Mouse (Mus musculus) cerebellum, postnatal 10 days (tissue): ENCODE data around the gene Pkn1.
A peak's percentile ranks its signal among the peaks of the same experiment; 100 is the strongest.

Experiments used
- DNase-seq, 2 experiments: peaks; one replicate each; pipeline ENCODE4 v3.0.0; 2021; ENCODE audit warnings: mixed read lengths in 2 of 2

Pkn1 gene

GRCm38 (mm10) chr8:83652030-83652743 is 46.8 kb downstream of the Pkn1 start, which contains the start of gene Gipc1:
Gene Gipc1 (plus strand): TSS chr8:83652677.
- peak; percentile 96 to 98 for DNase-seq

- DNase-seq = no peak
Observed at GRCm38 (mm10) chr8:83649699-83650098, 49.3 kb downstream of the Pkn1 start.

- no peak for DNase-seq
Observed at GRCm38 (mm10) chr8:83648031-83648430, 50.9 kb downstream of the Pkn1 start.

DNA sequence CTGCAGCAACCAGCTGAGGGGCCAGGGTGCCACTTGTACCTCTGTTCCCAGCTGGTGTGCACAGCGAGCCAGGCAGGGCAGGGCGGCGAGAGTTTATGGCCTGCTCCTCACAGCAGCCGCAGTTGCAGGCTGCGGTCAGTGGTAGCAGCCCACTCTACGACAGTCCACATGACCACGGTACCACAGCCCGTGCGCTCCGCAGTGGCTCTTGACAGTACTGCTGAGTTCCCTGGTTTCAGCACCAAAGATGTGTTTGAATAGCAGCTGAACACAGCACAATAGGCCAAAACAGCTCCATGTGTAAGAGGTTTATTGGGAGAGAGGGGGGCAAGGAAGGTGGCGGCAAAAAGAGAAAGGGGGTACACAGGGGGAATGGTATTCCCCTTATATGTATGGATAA is 51.5 kb downstream of the Pkn1 start:
- DNase-seq = no peak

GRCm38 (mm10) chr8:83639649-83640048 is 59.3 kb downstream of the Pkn1 start:
- no peak for DNase-seq

DNA sequence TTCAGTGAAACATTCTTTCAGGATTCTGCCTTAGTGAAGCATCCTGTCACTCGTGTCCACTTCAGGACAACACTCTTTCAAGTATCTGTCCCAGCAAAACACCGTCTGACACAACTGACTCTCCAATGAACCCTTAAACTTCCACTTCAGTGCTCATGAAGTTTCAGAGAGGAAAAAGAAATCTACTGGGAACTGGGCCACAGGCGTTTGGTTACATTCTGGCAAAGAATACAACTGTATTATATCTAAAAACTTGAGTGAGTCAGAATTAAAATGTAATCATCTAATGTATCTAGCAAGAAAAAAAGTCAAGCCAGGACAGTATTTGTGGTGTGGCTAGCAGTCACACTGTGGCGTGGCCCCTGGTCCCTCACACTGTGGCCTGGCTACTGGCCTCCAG is 60.1 kb downstream of the Pkn1 start:
- DNase-seq = no peak

DNA sequence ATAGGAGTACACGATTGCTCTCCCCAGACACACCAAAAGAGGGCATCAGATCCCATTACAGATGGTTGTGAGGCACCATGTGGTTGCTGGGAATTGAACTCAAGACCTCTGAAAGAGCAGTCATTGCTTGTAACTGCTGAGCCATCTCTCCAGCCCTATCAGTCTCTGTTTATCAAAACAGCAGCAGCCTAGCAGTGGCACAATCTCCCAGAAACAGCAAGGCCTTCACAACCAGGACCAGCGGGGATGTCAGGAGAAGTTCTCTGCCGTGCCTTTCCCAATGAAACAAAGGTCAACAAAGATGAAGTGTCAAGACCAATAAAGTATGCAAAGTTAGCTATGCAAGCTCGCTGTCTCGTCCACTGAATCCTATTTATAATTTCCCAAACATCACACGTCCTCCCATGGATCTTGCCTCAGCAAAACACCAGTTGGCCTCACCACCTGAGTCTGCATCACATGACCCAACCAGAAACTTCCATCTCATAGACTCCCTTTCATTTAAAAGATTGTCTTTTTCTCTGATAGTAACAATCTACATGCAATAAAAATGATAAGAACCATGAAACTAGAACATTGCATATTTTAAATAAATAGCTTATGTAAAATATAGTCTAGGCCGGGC is 66.8 kb downstream of the Pkn1 start:
- DNase-seq = no peak

- no peak for DNase-seq
Observed at GRCm38 (mm10) chr8:83625676-83626299, 73.2 kb downstream of the Pkn1 start.

DNA sequence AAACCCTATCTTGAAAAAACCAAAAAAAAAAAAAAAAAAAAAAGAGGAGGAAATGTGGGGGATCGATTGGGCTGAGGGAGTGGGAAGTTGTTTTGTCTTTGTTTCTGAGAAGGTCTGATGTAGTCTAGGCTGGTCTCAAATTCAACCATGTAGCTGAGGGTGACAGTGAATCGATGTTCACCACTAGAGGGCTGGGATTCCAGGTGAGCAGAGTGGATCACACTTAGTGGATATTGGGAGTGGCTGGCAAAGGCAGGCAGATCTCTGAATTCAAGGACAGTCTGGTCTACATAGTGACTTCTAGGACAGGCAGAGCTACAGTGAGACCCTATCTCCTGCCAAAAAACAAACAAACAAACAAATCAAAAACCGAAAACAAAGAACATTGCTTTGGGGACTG is 74.2 kb downstream of the Pkn1 start:
- DNase-seq = peak; percentile 68 to 76

DNA sequence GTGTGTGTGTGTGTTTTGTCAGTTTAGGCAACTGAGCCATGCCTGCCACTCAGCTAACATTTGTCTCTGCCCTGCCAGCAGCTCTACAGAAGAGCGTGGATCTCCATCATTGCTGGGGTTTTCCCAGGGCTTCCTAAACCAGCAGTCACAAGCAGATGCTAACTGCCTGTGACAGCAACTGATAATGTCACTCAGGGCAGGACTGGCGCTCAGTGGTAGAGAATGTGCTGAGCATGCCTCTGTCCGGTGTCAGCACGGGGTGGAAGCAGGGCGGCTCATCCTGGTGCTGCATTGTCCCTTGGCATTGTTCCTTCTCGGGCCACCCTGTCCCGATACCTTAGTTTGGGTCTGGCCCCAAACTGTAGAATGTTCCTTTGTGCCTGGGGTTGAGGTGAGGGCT is 75.4 kb downstream of the Pkn1 start:
- no peak for DNase-seq

- DNase-seq = peak; percentile 96
Observed at GRCm38 (mm10) chr8:83622389-83622989, 76.5 kb downstream of the Pkn1 start.

DNA sequence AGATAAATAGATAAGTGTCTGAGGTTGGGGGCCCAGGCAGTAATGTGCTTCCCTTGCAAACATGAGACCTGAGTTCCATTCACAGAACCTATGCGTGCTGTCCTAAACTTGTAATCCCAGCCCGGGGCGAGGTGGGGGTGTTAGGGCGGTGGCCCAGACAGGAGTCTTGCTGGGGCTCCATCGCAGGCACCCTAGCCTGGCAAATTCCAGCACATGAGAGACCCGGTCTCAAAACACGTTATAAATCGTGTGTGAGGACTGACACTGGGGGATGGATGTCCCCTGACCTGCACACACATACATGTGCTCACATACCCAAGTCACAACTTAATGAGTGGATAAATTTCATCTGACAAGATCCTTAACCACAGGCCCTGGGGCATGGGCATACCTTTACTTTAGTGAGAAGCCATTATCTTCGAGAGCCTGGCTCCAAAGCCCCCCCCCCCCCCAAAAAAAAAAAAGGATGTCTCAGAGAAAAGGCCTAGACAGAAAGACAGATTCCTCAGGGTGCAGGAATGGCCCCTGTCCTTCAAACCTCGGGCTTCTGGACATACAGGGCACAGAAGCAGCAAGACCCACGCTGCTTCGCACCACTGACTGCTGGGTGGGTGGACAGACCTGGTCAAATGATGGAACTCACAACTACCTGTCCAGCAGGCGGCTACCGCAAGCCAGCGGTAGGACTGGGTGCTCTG is 77.1 kb downstream of the Pkn1 start:
- no peak for DNase-seq

GRCm38 (mm10) chr8:83619568-83620285 is 79.3 kb downstream of the Pkn1 start:
- no peak for DNase-seq

- DNase-seq = no peak
Observed at GRCm38 (mm10) chr8:83618566-83618965, 80.4 kb downstream of the Pkn1 start.

DNA sequence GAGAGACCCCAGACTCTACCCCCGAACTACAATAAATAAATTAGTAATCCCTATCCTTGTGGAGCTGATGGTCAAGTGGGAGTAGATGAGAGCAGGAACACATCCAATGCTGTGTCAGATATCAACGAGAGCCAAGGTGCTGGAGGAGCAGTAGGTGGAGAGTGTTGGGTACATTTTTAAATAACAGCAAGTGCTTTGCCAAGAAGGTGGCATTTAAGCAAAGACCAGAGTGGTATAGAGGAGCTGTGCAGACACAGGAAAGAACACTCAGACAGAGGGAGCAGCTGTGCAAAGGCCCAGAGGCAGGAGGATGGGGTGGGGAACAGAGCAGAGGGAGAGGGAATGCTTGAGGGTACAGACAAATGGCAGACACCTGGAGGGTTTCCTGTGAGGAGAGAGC is 81.9 kb downstream of the Pkn1 start:
- no peak for DNase-seq

DNA sequence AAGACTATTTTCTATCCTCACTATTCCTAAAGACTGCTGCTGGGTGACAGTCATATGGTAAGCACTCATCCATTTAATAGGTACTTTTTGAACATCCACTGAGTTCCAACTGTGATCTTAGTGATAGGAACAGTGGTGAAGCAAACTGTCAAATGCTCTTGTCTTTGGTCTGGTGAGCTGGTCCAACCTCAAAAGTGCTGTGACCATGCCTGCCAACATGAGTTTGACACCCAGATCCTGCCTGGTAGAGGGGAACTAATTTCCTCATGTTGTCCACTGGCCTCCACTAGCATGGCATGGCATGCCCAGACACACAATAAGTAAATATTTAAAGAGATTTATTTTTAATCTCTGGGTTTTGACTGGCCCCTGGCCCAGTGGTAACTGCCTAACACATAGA is 82.4 kb downstream of the Pkn1 start:
- DNase-seq = no peak
